Mouse (Mus musculus): ENCODE results near the gene Ntn5. TPM values are rescaled to one million over a fixed set of nuclear protein-coding genes. Genes with fewer than 3 reads are reported as not detected.
A peak's percentile ranks its signal among the peaks of the same experiment; 100 is the strongest.

Ntn5 gene
- polyA plus RNA-seq, 1 experiment from 2014 or later: 3.4 TPM

DNA sequence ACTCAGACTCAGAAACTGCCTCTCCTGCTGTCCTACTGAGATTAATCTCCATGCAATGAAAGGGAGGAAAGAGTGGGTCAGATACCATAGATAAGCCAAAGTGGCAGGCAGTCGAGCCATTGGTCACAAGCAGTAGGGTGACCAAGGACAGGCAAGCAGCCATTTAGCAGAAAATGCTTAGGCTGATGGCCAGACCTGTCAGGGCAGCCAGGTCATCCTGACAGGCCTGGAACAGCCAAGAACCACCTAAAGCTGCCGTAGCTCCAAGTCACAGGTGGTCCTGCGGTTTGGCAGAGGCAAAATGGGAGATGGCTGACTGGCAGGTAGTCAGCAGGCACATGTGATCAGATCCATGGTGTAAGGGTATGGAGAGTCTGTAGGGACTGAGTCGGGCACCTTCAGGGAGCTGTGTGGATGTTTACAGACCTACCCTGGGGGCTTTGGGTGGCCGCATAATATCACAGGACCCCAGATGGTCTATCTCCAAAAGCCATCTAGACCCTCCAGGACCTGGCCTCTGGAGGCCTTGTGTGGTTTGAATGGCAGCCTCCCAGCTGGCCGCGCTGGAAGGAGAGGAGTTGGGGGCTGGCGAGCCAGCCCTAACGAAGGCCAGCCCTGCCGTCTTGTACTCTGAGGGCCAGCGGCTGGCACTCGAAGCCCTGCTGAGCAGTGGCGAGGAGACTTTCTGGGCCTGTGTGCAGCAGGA is 38.0 kb downstream of the Ntn5 start:
- H3K4me2 ChIP-seq (ENCODE audit: low read depth, low read length): no peak overlapping the region
- H3K27me3 ChIP-seq (replicated peaks; ENCODE audit: control insufficient read depth, insufficient read depth, low read length): no peaks in the 10 kb centered on the region
- ATAC-seq (ENCODE audit: low read depth) (no peak), DNase-seq (ENCODE audit: low spot score) (no peak)
- peaks cover 76% of the 10 kb centered on the region for H3K36me3 ChIP-seq (ENCODE audit: control insufficient read depth, insufficient read depth, low read length)
- H3K4me3 ChIP-seq (ENCODE audit: low read depth, low read length): no peak overlapping the region
- H3K27ac ChIP-seq (replicated peaks; ENCODE audit: low read depth, low read length): no peak overlapping the region
- no peak overlapping the region for H3K9ac ChIP-seq (ENCODE audit: low read depth, low read length)
- H3K9me3 ChIP-seq (ENCODE audit: control insufficient read depth, low read length): no peaks in the 10 kb centered on the region
- 56% methylated on average over 13 of the region's 13 CpGs for WGBS
- peaks cover 3% of the 10 kb centered on the region for H3K4me1 ChIP-seq (ENCODE audit: control insufficient read depth, insufficient read depth, low read length)

- H3K27ac ChIP-seq (replicated peaks; ENCODE audit: low read depth, low read length): no peak overlapping the region
- H3K27me3 ChIP-seq (replicated peaks; ENCODE audit: control insufficient read depth, insufficient read depth, low read length): no peaks in the 10 kb centered on the region
- DNase-seq (ENCODE audit: low spot score): no peak
- WGBS: 87% methylated on average over 8 of the region's 13 CpGs
- ATAC-seq (ENCODE audit: low read depth): no peak
- peaks cover 79% of the 10 kb centered on the region for H3K36me3 ChIP-seq (ENCODE audit: control insufficient read depth, insufficient read depth, low read length)
- peaks cover 3% of the 10 kb centered on the region for H3K4me1 ChIP-seq (ENCODE audit: control insufficient read depth, insufficient read depth, low read length)
- H3K9me3 ChIP-seq (ENCODE audit: control insufficient read depth, low read length): no peaks in the 10 kb centered on the region
- H3K9ac ChIP-seq (ENCODE audit: low read depth, low read length): no peak overlapping the region
- H3K4me2 ChIP-seq (ENCODE audit: low read depth, low read length): no peak overlapping the region
- H3K4me3 ChIP-seq (ENCODE audit: low read depth, low read length): no peak overlapping the region
These were observed 38.5 kb downstream of the Ntn5 start for GRCm38 (mm10) chr7:45722348-45722713.

DNA sequence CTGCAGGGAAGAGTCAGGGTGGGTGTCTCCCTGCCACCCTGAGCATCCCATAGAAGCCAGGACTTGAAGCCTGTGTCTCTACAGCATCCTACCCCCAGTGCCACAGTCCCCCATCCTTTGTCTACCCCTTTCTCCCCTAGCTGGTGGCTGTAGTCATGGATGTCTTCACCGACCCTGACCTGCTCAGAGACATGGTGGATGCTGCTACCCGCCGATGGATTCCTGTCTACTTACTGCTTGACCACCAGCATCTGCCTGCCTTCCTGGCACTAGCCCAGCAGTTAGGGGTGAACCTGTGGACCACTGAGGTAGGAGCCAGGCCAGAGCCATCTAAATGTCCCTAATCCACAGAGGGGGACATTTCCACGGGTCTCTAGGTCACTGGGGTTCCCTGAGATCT is 39.5 kb downstream of the Ntn5 start:
- no peaks in the 10 kb centered on the region for H3K9me3 ChIP-seq (ENCODE audit: control insufficient read depth, low read length)
- H3K27me3 ChIP-seq (replicated peaks; ENCODE audit: control insufficient read depth, insufficient read depth, low read length): no peaks in the 10 kb centered on the region
- H3K4me2 ChIP-seq (ENCODE audit: low read depth, low read length): no peak overlapping the region
- H3K9ac ChIP-seq (ENCODE audit: low read depth, low read length): no peak overlapping the region
- H3K4me3 ChIP-seq (ENCODE audit: low read depth, low read length): no peak overlapping the region
- peaks cover 3% of the 10 kb centered on the region for H3K4me1 ChIP-seq (ENCODE audit: control insufficient read depth, insufficient read depth, low read length)
- DNase-seq (ENCODE audit: low spot score) (no peak), ATAC-seq (ENCODE audit: low read depth) (no peak)
- H3K36me3 ChIP-seq (ENCODE audit: control insufficient read depth, insufficient read depth, low read length): peaks cover 79% of the 10 kb centered on the region
- no peak overlapping the region for H3K27ac ChIP-seq (replicated peaks; ENCODE audit: low read depth, low read length)
- WGBS: 76% methylated on average over 4 of the region's 4 CpGs

GRCm38 (mm10) chr7:45723781-45724180 is 40.0 kb downstream of the Ntn5 start:
- DNase-seq (ENCODE audit: low spot score) (no peak), ATAC-seq (ENCODE audit: low read depth) (no peak)
- H3K4me2 ChIP-seq (ENCODE audit: low read depth, low read length): no peak overlapping the region
- WGBS: 94% methylated on average over 14 of the region's 14 CpGs
- no peak overlapping the region for H3K4me3 ChIP-seq (ENCODE audit: low read depth, low read length)
- no peak overlapping the region for H3K9ac ChIP-seq (ENCODE audit: low read depth, low read length)
- H3K9me3 ChIP-seq (ENCODE audit: control insufficient read depth, low read length): no peaks in the 10 kb centered on the region
- peaks cover 3% of the 10 kb centered on the region for H3K4me1 ChIP-seq (ENCODE audit: control insufficient read depth, insufficient read depth, low read length)
- H3K27me3 ChIP-seq (replicated peaks; ENCODE audit: control insufficient read depth, insufficient read depth, low read length): no peaks in the 10 kb centered on the region
- peaks cover 81% of the 10 kb centered on the region for H3K36me3 ChIP-seq (ENCODE audit: control insufficient read depth, insufficient read depth, low read length)
- H3K27ac ChIP-seq (replicated peaks; ENCODE audit: low read depth, low read length): no peak overlapping the region

DNA sequence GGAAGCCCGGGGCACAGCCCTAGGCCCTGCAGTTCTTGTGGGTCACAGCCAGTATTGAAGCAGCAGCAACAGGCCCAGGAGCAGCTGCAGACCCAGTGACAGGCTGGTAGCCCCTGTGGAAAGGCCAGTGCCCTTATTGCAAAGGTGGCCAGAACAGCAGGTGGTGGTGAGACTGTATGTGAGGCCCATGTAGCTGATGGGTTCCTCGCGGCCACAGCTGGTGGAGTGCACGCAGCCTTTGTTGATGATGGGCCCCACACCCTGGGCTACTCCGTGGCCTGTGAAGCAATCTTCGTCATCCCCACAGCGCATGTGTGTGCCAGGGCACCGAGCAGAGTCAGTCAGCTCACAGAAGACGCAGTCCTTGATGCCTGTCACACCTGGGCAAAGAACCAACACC is 41.3 kb downstream of the Ntn5 start:
- Histone ChIP-seq H3K27me3 (replicated peaks; ENCODE audit: control insufficient read depth, insufficient read depth, low read length) (no peaks in the 10 kb centered on the region), H3K27ac (replicated peaks; ENCODE audit: low read depth, low read length) (no peak overlapping the region), H3K4me3 (ENCODE audit: low read depth, low read length) (no peak overlapping the region), H3K9ac (ENCODE audit: low read depth, low read length) (no peak overlapping the region), H3K4me2 (ENCODE audit: low read depth, low read length) (no peak overlapping the region), H3K4me1 (ENCODE audit: control insufficient read depth, insufficient read depth, low read length) (no peaks in the 10 kb centered on the region), H3K36me3 (ENCODE audit: control insufficient read depth, insufficient read depth, low read length) (peaks cover 70% of the 10 kb centered on the region), H3K9me3 (ENCODE audit: control insufficient read depth, low read length) (no peaks in the 10 kb centered on the region)
- DNase-seq (ENCODE audit: low spot score) (no peak), ATAC-seq (ENCODE audit: low read depth) (no peak)
- WGBS: 90% methylated on average over 7 of the region's 9 CpGs

- ATAC-seq (ENCODE audit: low read depth) (no peak), DNase-seq (ENCODE audit: low spot score) (no peak)
- Histone ChIP-seq H3K27me3 (replicated peaks; ENCODE audit: control insufficient read depth, insufficient read depth, low read length) (no peaks in the 10 kb centered on the region), H3K4me1 (ENCODE audit: control insufficient read depth, insufficient read depth, low read length) (no peaks in the 10 kb centered on the region), H3K9ac (ENCODE audit: low read depth, low read length) (no peak within 1 kb of the TSS), H3K27ac (replicated peaks; ENCODE audit: low read depth, low read length) (no peak within 1 kb of the TSS), H3K4me2 (ENCODE audit: low read depth, low read length) (no peak within 1 kb of the TSS), H3K9me3 (ENCODE audit: control insufficient read depth, low read length) (no peaks in the 10 kb centered on the region), H3K4me3 (ENCODE audit: low read depth, low read length) (no peak within 1 kb of the TSS), H3K36me3 (ENCODE audit: control insufficient read depth, insufficient read depth, low read length) (peaks cover 65% of the 10 kb centered on the region)
- 91% methylated on average over 11 of the region's 11 CpGs for WGBS
These were observed 41.9 kb downstream of the Ntn5 start, which contains the start of gene Spaca4 for GRCm38 (mm10) chr7:45725713-45726112. Gene Spaca4 (minus strand): TSS chr7:45725813.

GRCm38 (mm10) chr7:45726419-45726818 is 42.6 kb downstream of the Ntn5 start:
- no peaks in the 10 kb centered on the region for H3K9me3 ChIP-seq (ENCODE audit: control insufficient read depth, low read length)
- 92% methylated on average over 7 of the region's 10 CpGs for WGBS
- H3K4me2 ChIP-seq (ENCODE audit: low read depth, low read length): no peak overlapping the region
- DNase-seq (ENCODE audit: low spot score) (no peak), ATAC-seq (ENCODE audit: low read depth) (no peak)
- H3K4me3 ChIP-seq (ENCODE audit: low read depth, low read length): no peak overlapping the region
- no peak overlapping the region for H3K9ac ChIP-seq (ENCODE audit: low read depth, low read length)
- no peak overlapping the region for H3K27ac ChIP-seq (replicated peaks; ENCODE audit: low read depth, low read length)
- H3K27me3 ChIP-seq (replicated peaks; ENCODE audit: control insufficient read depth, insufficient read depth, low read length): no peaks in the 10 kb centered on the region
- no peaks in the 10 kb centered on the region for H3K4me1 ChIP-seq (ENCODE audit: control insufficient read depth, insufficient read depth, low read length)
- H3K36me3 ChIP-seq (ENCODE audit: control insufficient read depth, insufficient read depth, low read length): peaks cover 61% of the 10 kb centered on the region

- no peak overlapping the region for H3K9ac ChIP-seq (ENCODE audit: low read depth, low read length)
- ATAC-seq (ENCODE audit: low read depth) (no peak), DNase-seq (ENCODE audit: low spot score) (no peak)
- H3K4me3 ChIP-seq (ENCODE audit: low read depth, low read length): no peak overlapping the region
- H3K9me3 ChIP-seq (ENCODE audit: control insufficient read depth, low read length): no peaks in the 10 kb centered on the region
- no peaks in the 10 kb centered on the region for H3K27me3 ChIP-seq (replicated peaks; ENCODE audit: control insufficient read depth, insufficient read depth, low read length)
- H3K36me3 ChIP-seq (ENCODE audit: control insufficient read depth, insufficient read depth, low read length): peaks cover 50% of the 10 kb centered on the region
- WGBS: 85% methylated on average over 3 of the region's 3 CpGs
- no peak overlapping the region for H3K27ac ChIP-seq (replicated peaks; ENCODE audit: low read depth, low read length)
- no peak overlapping the region for H3K4me2 ChIP-seq (ENCODE audit: low read depth, low read length)
- no peaks in the 10 kb centered on the region for H3K4me1 ChIP-seq (ENCODE audit: control insufficient read depth, insufficient read depth, low read length)
These were observed 43.8 kb downstream of the Ntn5 start for GRCm38 (mm10) chr7:45727625-45728024.

- no peak overlapping the region for H3K4me3 ChIP-seq (ENCODE audit: low read depth, low read length)
- H3K27ac ChIP-seq (replicated peaks; ENCODE audit: low read depth, low read length): no peak overlapping the region
- ATAC-seq (ENCODE audit: low read depth): peak; percentile 48
- H3K4me1 ChIP-seq (ENCODE audit: control insufficient read depth, insufficient read depth, low read length): no peaks in the 10 kb centered on the region
- H3K9ac ChIP-seq (ENCODE audit: low read depth, low read length): no peak overlapping the region
- H3K4me2 ChIP-seq (ENCODE audit: low read depth, low read length): no peak overlapping the region
- no peaks in the 10 kb centered on the region for H3K9me3 ChIP-seq (ENCODE audit: control insufficient read depth, low read length)
- no peaks in the 10 kb centered on the region for H3K27me3 ChIP-seq (replicated peaks; ENCODE audit: control insufficient read depth, insufficient read depth, low read length)
- peaks cover 18% of the 10 kb centered on the region; the same call in 1 of the 2 replicates for H3K36me3 ChIP-seq (ENCODE audit: control insufficient read depth, insufficient read depth, low read length)
- 13% methylated on average over 9 of the region's 16 CpGs for WGBS
- peak; percentile 53 for DNase-seq (ENCODE audit: low spot score)
These were observed 47.1 kb downstream of the Ntn5 start for GRCm38 (mm10) chr7:45730727-45731431.

Data from embryonic facial prominence, embryonic 14.5 days (tissue).